Mouse (Mus musculus) olfactory bulb, adult 2 months (tissue): ENCODE data around the gene Cd72.

Experiments
- CTCF ChIP-seq: fragments of 200-500 bp; IDR thresholded peaks from 2 replicates; pipeline ENCODE4 v1.5.1; 2012; ENCODE audit warnings: low read depth, mild to moderate bottlenecking, low read length, moderate library complexity; ENCODE audit not compliant: insufficient read depth
- POLR2A ChIP-seq: fragments of 200-500 bp; IDR thresholded peaks from 2 replicates; pipeline ENCODE4 v1.6.1; 2012; ENCODE audit warnings: mild to moderate bottlenecking, low read depth, low read length, moderate library complexity; ENCODE audit not compliant: insufficient read depth

DNA sequence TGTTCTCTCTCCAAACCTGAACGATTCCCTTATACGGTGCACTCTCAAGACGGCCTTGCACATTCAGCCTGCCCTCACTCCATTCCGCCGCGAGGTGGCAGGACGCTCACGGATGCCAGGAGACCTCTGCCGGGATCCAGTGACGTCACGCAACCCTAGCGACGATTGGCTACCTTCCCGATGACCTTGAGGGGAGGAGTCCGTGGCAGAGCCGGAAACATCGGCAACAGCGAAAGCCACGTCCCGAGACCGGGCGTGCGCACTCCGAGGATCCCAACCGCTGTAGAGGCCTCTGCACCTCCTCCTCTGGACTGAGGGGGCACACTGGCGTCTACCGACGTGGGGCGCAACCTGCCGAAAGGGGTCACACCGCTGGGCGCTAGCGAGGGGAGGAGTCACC, 12.4 kb downstream of the Cd72 start:
- peak; percentile 92 for TF ChIP-seq CTCF
- peak; percentile 88 for TF ChIP-seq POLR2A
